Comparison of ENCODE assay signal across 11 mouse cellular contexts in genomic region chr1:180626141-180626540, GRCm38 (mm10). TPM values are rescaled to one million over a fixed set of nuclear protein-coding genes. Genes with fewer than 3 reads are reported as not detected.
DNase-seq lines count a peak whose midpoint lies in the region; ATAC-seq and TF ChIP-seq lines count a peak whose summit lies in the region.
"Had no signal": no experiment of that assay in that cellular context is flagged by ENCODE, and none has a peak within 500 bp of the region (broad histone marks: within the 10 kb centered on the region; RNA-seq: fewer than 3 reads in every experiment).

No protein-coding gene starts in this region.

- H3K36me3 ChIP-seq in heart, embryonic 14.5 days (ENCODE audit: control insufficient read depth, insufficient read depth, low read length): no peaks in the 10 kb centered on the region
- H3K36me3 ChIP-seq in kidney, postnatal 0 days (ENCODE audit: insufficient read depth, low read length): no peaks in the 10 kb centered on the region
- no peaks in the 10 kb centered on the region for H3K36me3 ChIP-seq in forebrain, embryonic 16.5 days (ENCODE audit: control insufficient read depth, insufficient read depth)
- no peaks in the 10 kb centered on the region for H3K36me3 ChIP-seq in embryonic facial prominence, embryonic 10.5 days (replicated peaks)
- H3K36me3 ChIP-seq: intestine, embryonic 15.5 days had no signal

- peak overlapping the region; percentile 79 to 86 for H3K27ac ChIP-seq in heart, embryonic 14.5 days (replicated peaks in 1 of 2; ENCODE audit: control insufficient read depth in 1 of 2, insufficient read depth in 1 of 2, low read depth in 2 of 2, low read length in 2 of 2)
- H3K27ac ChIP-seq in kidney, postnatal 0 days: no peak overlapping the region
- H3K27ac ChIP-seq in forebrain, embryonic 16.5 days (ENCODE audit: low read length): no peak overlapping the region
- no peak overlapping the region for H3K27ac ChIP-seq in embryonic facial prominence, embryonic 10.5 days (replicated peaks)
- H3K27ac ChIP-seq: intestine, embryonic 15.5 days had no signal

- DNase-seq in ovary, postnatal 14 days (ENCODE audit: low spot score): peak; percentile 40
- DNase-seq in ovary, adult 18-20 months (ENCODE audit: low spot score): no peak
- DNase-seq in kidney, postnatal 0 days (ENCODE audit: low spot score): peak; percentile 75
- no peak for DNase-seq in embryonic facial prominence, embryonic 10.5 days (ENCODE audit: low spot score)
- DNase-seq in spleen, postnatal 14 days (ENCODE audit: low spot score in 2 of 2): no peak
- DNase-seq in embryo, embryonic 10.5 days (ENCODE audit: low spot score): no peak
- DNase-seq: cerebellum, postnatal 36 days had no signal

- ATAC-seq in heart, embryonic 14.5 days (ENCODE audit: insufficient number of reproducible peaks, insufficient read depth, low FRiP score, low read depth): peak; percentile 86
- peak; percentile 43; the same call in 1 of the 2 replicates for ATAC-seq in kidney, postnatal 0 days (replicated peaks; ENCODE audit: low FRiP score, low read depth)
- ATAC-seq in forebrain, embryonic 16.5 days: no peak
- ATAC-seq: intestine, embryonic 15.5 days; midbrain, embryonic 16.5 days had no signal

- no peak overlapping the region for H3K4me3 ChIP-seq in heart, embryonic 14.5 days (ENCODE audit: control insufficient read depth in 1 of 2, insufficient read depth in 1 of 2, low read depth in 1 of 2, low read length in 2 of 2)
- H3K4me3 ChIP-seq in kidney, postnatal 0 days (replicated peaks; ENCODE audit: low read depth, low read length): no peak overlapping the region
- no peak overlapping the region for H3K4me3 ChIP-seq in forebrain, embryonic 16.5 days (replicated peaks; ENCODE audit: low read length)
- H3K4me3 ChIP-seq in embryonic facial prominence, embryonic 10.5 days: no peak overlapping the region
- H3K4me3 ChIP-seq: intestine, embryonic 15.5 days had no signal

- H3K27me3 ChIP-seq in heart, embryonic 14.5 days (ENCODE audit: control insufficient read depth, insufficient read depth, low read length): no peaks in the 10 kb centered on the region
- no peaks in the 10 kb centered on the region for H3K27me3 ChIP-seq in kidney, postnatal 0 days (ENCODE audit: insufficient read depth, low read length)
- H3K27me3 ChIP-seq in forebrain, embryonic 16.5 days (replicated peaks; ENCODE audit: control insufficient read depth, insufficient read depth, low read length): no peaks in the 10 kb centered on the region
- H3K27me3 ChIP-seq in embryonic facial prominence, embryonic 10.5 days (replicated peaks; ENCODE audit: low read depth, poor library complexity, severe bottlenecking): no peaks in the 10 kb centered on the region
- H3K27me3 ChIP-seq: intestine, embryonic 15.5 days had no signal

- no peak for TF ChIP-seq CTCF in kidney, postnatal 0 days (IDR thresholded peaks at IDR 0.05; ENCODE audit: low read depth)

- H3K4me2 ChIP-seq in heart, embryonic 14.5 days (ENCODE audit: low read length): no peak overlapping the region
- H3K4me2 ChIP-seq in kidney, postnatal 0 days (ENCODE audit: low read length): no peak overlapping the region
- no peak overlapping the region for H3K4me2 ChIP-seq in forebrain, embryonic 16.5 days (ENCODE audit: low read length)
- H3K4me2 ChIP-seq: intestine, embryonic 15.5 days had no signal

- peaks cover 5 to 10% of the 10 kb centered on the region in 2 experiments; a peak in 3 of 4 replicates for H3K4me1 ChIP-seq in heart, embryonic 14.5 days (ENCODE audit: control insufficient read depth in 2 of 2, insufficient read depth in 2 of 2, low read length in 2 of 2)
- H3K4me1 ChIP-seq in kidney, postnatal 0 days (replicated peaks; ENCODE audit: insufficient read depth, low read length): no peaks in the 10 kb centered on the region
- no peaks in the 10 kb centered on the region for H3K4me1 ChIP-seq in forebrain, embryonic 16.5 days (replicated peaks; ENCODE audit: control insufficient read depth, insufficient read depth, low read length)
- H3K4me1 ChIP-seq in embryonic facial prominence, embryonic 10.5 days: peaks cover 9% of the 10 kb centered on the region
- H3K4me1 ChIP-seq: intestine, embryonic 15.5 days had no signal

- peaks cover 6% of the 10 kb centered on the region; the same call in 1 of the 2 replicates for H3K9me3 ChIP-seq in heart, embryonic 14.5 days (ENCODE audit: control insufficient read depth, low read length)
- no peaks in the 10 kb centered on the region for H3K9me3 ChIP-seq in kidney, postnatal 0 days (replicated peaks; ENCODE audit: low read length)
- H3K9me3 ChIP-seq in forebrain, embryonic 16.5 days (ENCODE audit: control insufficient read depth, low read length): no peaks in the 10 kb centered on the region
- 0 out of 2 replicates have a peak, but pooled peaks cover 4% of the 10 kb centered on the region for H3K9me3 ChIP-seq in embryonic facial prominence, embryonic 10.5 days
- H3K9me3 ChIP-seq: intestine, embryonic 15.5 days had no signal

- WGBS in heart, embryonic 14.5 days: 10% methylated on average over 2 of the region's 2 CpGs
- WGBS in kidney, postnatal 0 days: 34% methylated on average over 2 of the region's 2 CpGs
- 78% methylated on average over 2 of the region's 2 CpGs for WGBS in forebrain, embryonic 16.5 days
- WGBS in embryonic facial prominence, embryonic 10.5 days: 84% methylated on average over 2 of the region's 2 CpGs

- H3K9ac ChIP-seq in heart, embryonic 14.5 days (ENCODE audit: low read length): no peak overlapping the region
- no peak overlapping the region for H3K9ac ChIP-seq in kidney, postnatal 0 days (ENCODE audit: low read depth, low read length)
- no peak overlapping the region for H3K9ac ChIP-seq in forebrain, embryonic 16.5 days (replicated peaks; ENCODE audit: low read depth, low read length)
- H3K9ac ChIP-seq: intestine, embryonic 15.5 days had no signal

RNA-seq across cellular contexts. Expression of gene Lin9, which starts 14.8 kb away (rescaled TPM):
- polyA plus RNA-seq in heart, embryonic 14.5 days (2014; fragmentation: Nextera tagmentation; extraction: Ambion mirVana): 13.8 and 15.1 TPM in 2 replicates
- 11.6 and 14.9 TPM in 2 replicates for polyA plus RNA-seq in kidney, postnatal 0 days (2015; fragmentation: Nextera tagmentation; extraction: Ambion mirVana)
- 16.2 and 17.7 TPM in 2 replicates for polyA plus RNA-seq in forebrain, embryonic 16.5 days (2015; fragmentation: Nextera tagmentation; extraction: Ambion mirVana)
- polyA plus RNA-seq in embryonic facial prominence, embryonic 10.5 days (2016; fragmentation: Nextera tagmentation; extraction: Ambion mirVana): 23.5 and 25.4 TPM in 2 replicates

RNA-seq across cellular contexts. Expression of gene Parp1, which starts 57.4 kb away (rescaled TPM):
- polyA plus RNA-seq in heart, embryonic 14.5 days (2014; fragmentation: Nextera tagmentation; extraction: Ambion mirVana): 78.1 and 85.2 TPM in 2 replicates
- 69.8 and 75.3 TPM in 2 replicates for polyA plus RNA-seq in kidney, postnatal 0 days (2015; fragmentation: Nextera tagmentation; extraction: Ambion mirVana)
- 138 and 156 TPM in 2 replicates for polyA plus RNA-seq in forebrain, embryonic 16.5 days (2015; fragmentation: Nextera tagmentation; extraction: Ambion mirVana)
- 285 and 291 TPM in 2 replicates for polyA plus RNA-seq in embryonic facial prominence, embryonic 10.5 days (2016; fragmentation: Nextera tagmentation; extraction: Ambion mirVana)

Comparison
In these comparisons a context has a peak if more than half of its experiments do, and no peak if none do; other contexts are left out.
1. DNase-seq: peak in ovary, postnatal 14 days (single experiment) and kidney, postnatal 0 days (single experiment); none in ovary, adult 18-20 months (single experiment), embryonic facial prominence, embryonic 10.5 days (single experiment), spleen, postnatal 14 days (0 of 2) and embryo, embryonic 10.5 days (single experiment).
2. H3K27ac ChIP-seq: peak in heart, embryonic 14.5 days (2 of 2); none in kidney, postnatal 0 days (single experiment), forebrain, embryonic 16.5 days (single experiment) and embryonic facial prominence, embryonic 10.5 days (single experiment).